Mouse (Mus musculus): ENCODE results near the gene Klk9.
A peak's percentile ranks its signal among the peaks of the same experiment; 100 is the strongest.

Klk9 gene

GRCm38 (mm10) chr7:43797333-43797769 is 5.7 kb downstream of the Klk9 start, which contains the start of gene Klk8:
TSS of gene Klk8 (plus strand) at chr7:43797577.
- DNase-seq = peak in 1 of 2 experiments; percentile 16

GRCm38 (mm10) chr7:43797844-43798462 is 6.3 kb downstream of the Klk9 start:
- DNase-seq = no peak

- DNase-seq = no peak
Observed at GRCm38 (mm10) chr7:43799876-43800275, 8.2 kb downstream of the Klk9 start.

- no peak for DNase-seq
Observed at GRCm38 (mm10) chr7:43810994-43811393, 19.3 kb downstream of the Klk9 start, which contains the start of gene Klk7. TSS of gene Klk7 (plus strand) at chr7:43811294.

GRCm38 (mm10) chr7:43815211-43815610 is 23.5 kb downstream of the Klk9 start:
- no peak for DNase-seq

- DNase-seq = no peak
Observed at GRCm38 (mm10) chr7:43816746-43817145, 25.1 kb downstream of the Klk9 start.

GRCm38 (mm10) chr7:43821581-43821980 is 29.9 kb downstream of the Klk9 start:
- DNase-seq = no peak

- no peak for DNase-seq
Observed at GRCm38 (mm10) chr7:43824199-43824598, 32.5 kb downstream of the Klk9 start, which contains the start of gene Klk6. TSS of gene Klk6 (plus strand) at chr7:43824499.

- DNase-seq = no peak
Observed at GRCm38 (mm10) chr7:43826056-43826455, 34.4 kb downstream of the Klk9 start.

- no peak for DNase-seq
Observed at GRCm38 (mm10) chr7:43827706-43828105, 36.0 kb downstream of the Klk9 start.

GRCm38 (mm10) chr7:43829006-43829405 is 37.3 kb downstream of the Klk9 start:
- no peak for DNase-seq

- DNase-seq = no peak
Observed at GRCm38 (mm10) chr7:43841701-43842100, 50.0 kb downstream of the Klk9 start, which contains the start of gene Klk5. TSS of gene Klk5 (plus strand) at chr7:43841971.

- DNase-seq = no peak
Observed at GRCm38 (mm10) chr7:43843801-43844200, 52.1 kb downstream of the Klk9 start.
